Mouse (Mus musculus): Measurements from ENCODE around the gene Bcar3.
"Not testable (repeated sequence)": the region's sequence is repeated elsewhere in the genome, so short reads cannot be mapped to it uniquely, and the experiment has no call there.

Gene Bcar3

DNA sequence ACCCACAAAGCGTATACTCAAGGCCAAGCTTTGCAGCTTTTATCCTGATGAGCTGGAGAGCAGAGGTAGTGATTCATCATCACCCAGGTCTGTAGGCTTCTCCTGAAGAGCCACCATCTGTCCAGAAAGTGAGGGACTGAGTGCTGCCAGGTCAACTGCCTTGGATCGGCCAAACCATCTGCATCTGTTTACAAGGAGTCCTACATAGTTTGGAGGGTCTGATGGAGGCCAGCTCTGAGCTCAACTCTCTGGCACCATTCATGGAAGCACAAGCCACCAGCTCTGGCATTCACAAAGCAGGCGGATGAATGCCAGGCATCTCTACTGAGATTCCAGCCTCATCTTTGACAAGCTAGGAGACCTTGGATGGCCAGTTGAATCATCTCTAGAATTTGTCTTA, 87.7 kb downstream of the Bcar3 start:
- DNase-seq (ENCODE audit: low spot score in 2 of 2) = no peak

DNA sequence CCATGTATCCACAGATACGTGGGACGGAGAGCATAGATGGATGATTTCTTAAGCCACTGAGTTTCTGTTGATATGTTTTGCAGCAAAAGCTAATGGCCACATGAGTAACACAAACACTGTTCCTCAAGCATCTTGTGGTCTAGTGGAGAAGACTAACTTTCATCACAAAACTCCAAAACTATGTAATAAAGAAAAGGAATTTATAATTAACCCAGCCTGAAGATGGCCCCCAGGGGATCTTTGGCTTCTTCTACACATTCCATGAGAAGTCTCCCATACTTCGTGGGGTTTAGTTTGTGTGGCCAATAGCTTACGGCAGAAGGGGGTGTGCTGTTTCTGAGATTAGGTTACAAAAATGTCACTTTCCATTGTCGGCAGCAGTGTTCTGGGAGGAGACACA, 92.5 kb downstream of the Bcar3 start:
- no peak for DNase-seq (ENCODE audit: low spot score in 2 of 2)

DNA sequence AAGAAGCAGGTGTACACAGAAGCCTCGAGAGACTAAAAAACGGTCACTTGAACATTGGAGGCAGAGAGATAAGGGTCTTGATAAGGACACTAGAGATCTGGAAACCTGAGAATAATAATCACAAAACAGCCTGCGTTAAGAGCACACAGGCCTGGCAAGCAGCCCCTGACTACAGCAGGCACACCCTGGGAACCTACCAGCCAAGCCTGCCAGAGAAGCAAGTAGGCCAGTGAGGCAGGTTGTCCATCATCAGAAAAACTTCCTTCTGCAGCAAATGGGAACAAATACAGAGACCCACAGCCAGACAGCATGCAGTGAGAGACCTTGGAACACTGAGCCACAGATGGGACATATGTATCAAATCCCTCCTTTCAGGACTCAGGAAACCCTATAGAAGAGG, 93.8 kb downstream of the Bcar3 start:
- DNase-seq (ENCODE audit: low spot score in 2 of 2) = no peak

DNA sequence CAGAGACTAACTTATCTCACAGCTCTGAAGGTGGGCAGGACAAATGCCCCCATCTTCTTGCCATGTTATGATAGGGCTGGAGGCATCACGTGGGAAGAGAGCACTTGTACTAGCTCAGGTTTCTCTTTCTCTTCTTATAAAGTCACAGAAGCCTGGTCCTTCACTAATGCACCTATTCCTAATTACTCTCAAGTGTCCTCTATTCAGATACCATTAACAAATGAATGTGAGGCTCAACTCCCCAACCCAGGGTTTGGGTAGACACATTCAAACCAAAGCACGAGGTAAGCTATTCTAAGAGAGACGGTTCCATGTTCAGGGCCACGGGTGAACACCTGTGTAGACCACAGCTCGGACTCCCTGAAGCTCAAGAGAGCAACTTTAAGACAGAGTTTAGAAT, 96.0 kb downstream of the Bcar3 start:
- no peak for DNase-seq (ENCODE audit: low spot score in 2 of 2)

DNA sequence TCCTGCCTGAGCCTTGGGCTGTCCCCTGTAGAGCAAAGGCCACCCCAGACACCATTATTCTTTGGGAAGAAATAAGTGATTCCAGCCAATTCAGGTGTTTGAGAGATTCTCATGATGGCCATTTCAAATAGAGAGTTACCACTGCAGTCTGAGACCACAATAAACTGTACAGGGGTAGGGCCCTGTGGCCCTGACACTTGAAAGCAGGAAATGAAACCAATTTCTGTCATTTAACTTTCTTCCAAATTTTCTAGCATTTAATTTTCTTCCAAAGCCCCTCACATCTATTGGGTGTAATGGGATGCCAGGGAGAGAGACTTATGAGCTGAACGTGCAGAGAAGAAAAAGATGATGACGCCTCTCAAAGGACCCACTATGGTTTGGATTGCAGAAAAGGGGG, 97.2 kb downstream of the Bcar3 start:
- no peak for DNase-seq (ENCODE audit: low spot score in 2 of 2)

DNA sequence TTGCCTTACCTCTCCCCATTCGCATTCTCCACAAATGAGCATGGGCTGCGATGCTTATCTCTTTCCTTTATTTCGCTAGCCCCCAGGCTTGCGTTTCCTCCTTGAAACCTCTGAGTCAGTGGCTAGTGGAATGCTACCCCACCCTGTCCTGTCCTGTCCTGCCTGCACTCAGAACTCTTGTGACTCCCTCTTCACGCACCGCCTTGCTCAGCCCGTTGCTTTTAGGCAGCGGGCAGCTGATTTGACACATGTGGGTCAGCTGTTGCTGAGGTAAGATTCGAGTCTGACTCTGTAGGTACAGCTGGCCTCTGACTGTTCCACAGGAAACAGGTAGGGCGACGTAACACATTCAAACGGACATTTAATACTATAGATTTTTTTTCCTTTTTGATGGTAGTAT, 97.9 kb downstream of the Bcar3 start:
- DNase-seq (ENCODE audit: low spot score in 2 of 2) = peak; percentile 11 to 31

DNA sequence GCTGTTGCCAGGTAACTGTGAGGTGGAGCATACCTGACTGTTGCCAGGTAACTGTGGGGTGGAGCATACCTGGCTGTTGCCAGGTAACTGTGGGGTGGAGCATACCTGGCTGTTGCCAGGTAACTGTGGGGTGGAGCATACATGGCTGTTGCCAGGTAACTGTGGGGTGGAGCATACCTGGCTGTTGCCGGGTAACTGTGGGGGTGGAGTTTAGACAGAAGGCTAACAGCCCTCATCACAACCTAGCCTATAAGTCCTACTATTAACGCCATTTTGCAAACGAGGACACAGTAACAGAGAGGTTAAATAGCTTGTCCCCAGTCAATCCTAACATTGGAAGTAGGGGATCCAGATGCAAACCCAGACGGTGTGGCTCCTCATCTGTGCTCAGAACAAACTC, 99.5 kb downstream of the Bcar3 start:
- DNase-seq (ENCODE audit: low spot score in 2 of 2) = not testable (repeated sequence)

DNA sequence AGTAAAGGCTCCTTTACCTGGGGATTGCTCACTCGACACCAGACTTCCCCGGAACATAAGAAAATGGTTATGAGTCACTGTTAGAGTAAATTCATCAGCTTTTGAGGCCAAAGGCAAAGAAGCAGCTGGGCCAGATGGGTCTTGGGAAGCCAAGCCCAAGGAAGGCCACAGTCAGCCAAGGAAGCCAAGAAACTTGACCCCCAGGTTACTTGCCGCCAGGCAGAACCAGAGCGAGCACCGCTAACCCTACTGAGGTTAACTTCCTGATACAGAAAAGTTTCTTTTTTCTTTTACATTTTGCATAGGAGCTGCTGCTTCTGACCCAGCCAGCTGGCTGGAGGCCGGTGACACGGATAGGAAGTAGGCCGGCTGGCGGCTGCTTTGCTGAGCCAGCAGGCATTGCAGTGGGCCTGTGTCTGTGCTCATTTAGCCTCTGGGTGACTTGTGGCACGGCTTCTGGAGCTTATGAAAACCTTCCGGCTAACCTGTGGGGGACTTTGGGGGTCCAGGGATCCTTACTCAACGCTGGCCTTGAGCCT, 100.0 kb downstream of the Bcar3 start:
- DNase-seq (ENCODE audit: low spot score in 2 of 2) = peak; percentile 27 to 30

DNA sequence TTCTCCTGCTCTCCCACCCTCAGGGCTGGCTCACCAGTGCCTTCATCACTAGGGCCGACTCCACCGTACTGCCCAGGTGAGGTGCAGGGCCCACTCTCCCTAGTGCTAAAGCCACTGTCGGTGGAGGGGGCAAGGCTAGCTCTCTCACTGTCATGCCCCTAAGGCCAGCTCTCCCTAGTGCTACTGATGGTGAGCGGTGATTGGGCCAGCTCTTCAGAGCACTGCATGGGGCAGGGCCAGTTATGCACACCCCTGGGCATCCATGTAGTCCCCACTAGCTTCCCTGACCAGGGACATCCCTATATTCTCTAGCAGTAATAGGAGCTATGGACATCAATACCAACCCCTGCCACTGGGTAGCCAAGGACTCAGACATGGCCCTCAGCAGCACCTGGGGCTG, 103.0 kb downstream of the Bcar3 start:
- no peak for DNase-seq (ENCODE audit: low spot score in 2 of 2)

DNA sequence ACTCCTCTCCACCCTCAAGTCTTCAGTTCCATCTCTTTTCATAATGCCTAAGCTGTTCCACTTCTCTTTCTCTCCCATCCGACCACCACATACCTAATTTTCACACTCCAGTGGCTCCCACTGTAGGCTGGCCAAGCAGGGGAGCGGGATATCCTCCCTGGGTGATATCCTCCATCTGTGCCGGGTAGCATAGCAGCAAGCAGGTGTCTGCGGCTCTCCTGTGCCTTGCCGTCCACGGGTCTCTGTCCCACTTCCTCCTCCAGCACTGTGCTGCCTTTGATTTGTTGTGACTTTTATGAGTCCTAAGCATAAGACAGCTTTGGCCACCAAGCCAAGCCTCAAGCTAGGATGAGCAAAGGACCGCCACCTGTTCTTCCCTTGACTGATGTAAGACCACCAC, 103.5 kb downstream of the Bcar3 start:
- DNase-seq (ENCODE audit: low spot score in 2 of 2) = no peak

DNA sequence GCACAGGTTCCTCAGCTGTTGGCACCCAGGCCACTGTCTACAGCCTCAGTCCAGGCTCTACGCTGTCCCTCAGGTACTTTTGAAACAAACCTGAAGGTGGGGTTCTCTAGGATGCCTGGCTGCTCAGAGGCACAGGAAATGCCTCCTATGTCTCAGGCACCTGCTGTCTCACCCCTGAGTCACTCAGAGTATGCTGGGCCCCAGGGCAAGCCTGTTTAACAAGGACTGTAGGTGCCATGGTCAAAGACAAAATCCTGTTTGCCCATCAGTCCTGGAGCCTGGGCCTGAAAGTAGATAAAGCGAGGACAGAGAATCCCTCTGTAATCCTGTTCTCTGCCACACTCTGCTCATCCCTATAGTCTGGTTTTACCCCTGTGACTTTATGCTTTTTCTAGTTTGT, 107.1 kb downstream of the Bcar3 start:
- DNase-seq (ENCODE audit: low spot score in 2 of 2) = peak; percentile 37 to 50

DNA sequence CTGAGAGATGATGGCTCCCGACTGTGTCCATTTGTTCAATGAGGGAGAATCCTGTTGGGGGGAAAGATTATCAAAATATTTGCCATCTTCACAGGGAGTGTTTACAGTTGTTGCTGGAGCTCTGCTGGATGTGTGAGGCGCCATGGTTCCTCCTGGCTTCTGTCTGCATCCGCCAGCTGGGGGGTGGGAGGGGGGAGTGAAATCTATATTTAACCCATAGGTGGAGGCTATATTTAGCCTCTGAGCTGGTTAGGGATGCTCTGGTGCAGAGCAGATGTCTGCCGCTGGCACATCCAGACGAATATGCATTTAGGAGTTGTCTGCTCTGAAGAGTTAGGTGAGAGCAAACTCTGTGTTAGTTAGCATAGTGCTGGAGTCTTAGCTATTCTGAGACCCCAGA, 108.2 kb downstream of the Bcar3 start:
- no peak for DNase-seq (ENCODE audit: low spot score in 2 of 2)

DNA sequence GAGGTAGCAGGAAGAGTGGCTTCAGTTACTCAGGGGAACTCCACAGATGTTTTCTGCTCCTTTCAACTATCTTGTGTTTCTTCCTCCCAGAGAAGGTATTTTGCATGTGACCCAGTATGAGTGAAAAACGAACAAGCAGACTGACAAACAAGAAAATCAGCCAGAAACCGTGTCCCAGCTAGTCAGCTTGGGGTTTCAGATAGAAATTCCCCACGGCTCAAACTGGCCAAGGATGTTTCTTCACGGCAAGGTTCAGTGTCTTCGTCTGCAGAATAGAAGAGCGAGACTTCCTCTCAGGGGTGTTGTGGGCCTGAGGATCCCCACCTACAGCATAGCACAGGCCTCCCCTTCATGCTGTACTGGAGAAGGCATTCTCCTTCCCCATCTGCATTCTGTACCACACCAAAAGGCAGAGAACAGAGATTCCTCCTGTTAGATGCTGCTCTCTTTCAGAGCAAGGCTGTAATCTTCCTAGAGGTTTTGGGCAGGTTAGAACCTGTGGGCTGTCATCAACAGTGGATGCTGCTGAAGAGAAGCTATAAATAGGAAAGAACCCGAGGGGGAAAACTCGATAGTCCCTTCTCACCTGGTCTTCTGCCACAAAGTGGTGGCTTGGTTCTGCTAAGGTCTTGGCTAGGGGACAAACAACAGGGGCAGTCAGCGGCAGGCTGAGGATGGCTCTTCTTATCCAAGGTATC, 110.1 kb downstream of the Bcar3 start:
- no peak for DNase-seq (ENCODE audit: low spot score in 2 of 2)

DNA sequence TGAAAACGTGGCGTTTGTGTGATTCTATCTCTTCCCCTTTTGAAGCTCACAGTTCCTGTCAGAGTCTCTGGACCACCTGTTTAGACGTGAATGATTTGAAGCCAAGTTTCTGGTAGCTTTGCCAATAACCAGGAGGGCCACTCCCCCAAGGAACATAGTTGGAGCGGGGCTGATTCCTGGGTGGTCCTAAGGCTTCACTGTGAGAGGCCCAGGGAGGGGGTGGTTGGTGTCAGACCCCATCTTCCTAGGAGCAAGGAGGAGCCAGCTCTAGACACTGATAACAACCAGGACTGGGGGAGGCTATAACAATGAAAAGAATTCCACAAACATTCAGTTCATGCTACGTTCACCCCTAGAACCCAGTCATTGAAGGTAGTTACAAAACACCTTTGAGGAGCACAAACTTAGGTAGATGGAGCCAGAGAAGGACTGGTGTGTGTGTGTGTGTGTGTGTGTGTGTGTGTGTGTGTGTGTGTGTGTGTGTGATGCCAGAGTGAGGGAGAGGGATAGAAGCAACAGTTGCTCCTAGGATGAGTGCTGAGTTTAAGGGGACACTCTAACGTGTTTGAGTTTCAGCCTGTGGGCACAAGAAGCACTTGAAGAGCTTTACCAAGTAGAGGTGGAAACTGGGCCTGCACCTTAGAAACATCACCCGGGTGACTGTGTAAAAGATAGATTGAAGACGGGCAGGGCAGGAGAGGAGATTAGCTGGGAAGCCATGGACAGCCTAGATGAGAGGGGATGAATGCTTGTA, 111.4 kb downstream of the Bcar3 start:
- DNase-seq (ENCODE audit: low spot score in 2 of 2) = no peak

DNA sequence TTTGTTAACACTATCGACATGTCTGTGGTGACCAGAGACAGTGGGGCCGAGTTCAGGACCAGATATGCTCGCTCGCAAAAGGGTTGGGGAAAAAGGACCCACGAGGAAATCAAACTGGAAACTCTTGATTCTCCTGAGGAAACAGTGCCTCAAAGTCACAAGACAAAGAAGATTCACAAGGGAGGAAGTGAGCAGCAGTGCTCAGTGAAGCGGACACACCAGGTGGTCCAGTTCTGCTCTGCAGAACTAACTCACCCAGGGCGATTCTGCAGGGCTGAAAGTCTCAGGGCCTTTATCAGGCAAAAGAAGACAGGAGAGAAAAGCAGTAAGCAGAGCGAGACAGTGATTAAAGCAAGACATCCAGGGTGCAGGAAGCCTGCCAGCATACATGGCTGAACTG, 112.5 kb downstream of the Bcar3 start:
- DNase-seq (ENCODE audit: low spot score in 2 of 2) = no peak

DNA sequence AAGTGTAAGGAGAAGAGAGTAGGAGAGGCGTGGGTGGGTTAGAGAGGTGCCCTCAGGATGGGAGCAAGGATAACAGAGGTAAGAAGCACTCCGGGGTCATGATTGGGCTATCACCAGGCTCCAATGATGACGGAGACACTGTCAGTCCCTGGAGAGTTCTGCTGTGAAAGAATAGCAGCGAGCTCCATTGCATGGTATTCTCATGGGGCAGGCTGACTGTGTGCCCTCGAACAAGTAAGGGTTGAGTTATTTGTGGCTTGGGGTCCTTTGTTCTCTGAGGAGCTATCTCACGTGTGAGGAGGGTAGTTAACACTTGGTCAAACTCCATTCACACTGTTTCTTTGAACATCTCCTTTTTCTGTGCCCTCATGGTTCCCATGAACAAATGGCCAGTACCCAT, 113.8 kb downstream of the Bcar3 start:
- DNase-seq (ENCODE audit: low spot score in 2 of 2) = no peak

DNA sequence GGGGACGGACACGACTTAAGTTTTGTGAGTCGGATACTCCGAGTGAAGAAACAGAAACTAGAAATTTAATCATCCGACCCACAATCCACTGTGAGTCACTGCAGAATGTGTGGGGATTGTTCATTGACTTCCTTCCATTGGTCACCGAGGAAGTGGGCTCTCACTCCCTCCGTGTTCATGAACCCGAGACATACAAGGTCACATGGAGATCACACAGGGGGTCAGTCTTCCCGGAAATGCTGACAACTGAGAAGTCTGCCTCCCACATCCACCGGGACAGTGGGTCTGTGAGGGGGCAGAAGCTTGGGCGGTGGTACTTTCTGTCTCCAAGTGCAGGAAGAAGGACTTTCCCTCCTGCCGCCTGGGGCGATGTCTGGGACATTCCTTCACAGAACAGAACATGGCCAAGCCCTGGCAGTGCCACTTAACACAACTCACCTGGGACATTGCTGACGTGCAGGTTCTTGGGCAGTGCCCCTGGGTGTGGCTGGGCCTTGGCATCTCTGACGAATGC, 114.9 kb downstream of the Bcar3 start:
- DNase-seq (ENCODE audit: low spot score in 2 of 2) = no peak

DNA sequence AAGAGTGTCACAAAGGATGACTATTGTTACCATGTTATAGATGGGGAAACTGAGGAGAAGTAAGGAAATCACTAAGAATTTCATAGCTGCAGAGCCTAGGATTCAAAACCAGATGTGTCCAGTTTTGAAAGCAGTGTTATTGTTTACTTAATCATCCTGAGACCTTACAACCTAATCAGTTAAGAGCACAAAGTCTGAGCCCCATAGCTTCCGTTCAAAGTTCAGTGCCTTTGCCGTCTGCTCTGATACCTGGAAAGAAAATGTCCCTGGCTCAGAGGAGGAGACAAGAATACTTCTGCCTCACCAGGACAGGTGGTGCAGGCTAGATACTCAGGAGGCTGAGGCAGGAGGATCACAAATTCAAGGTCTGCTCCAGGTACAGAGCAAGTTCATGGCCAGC, 117.7 kb downstream of the Bcar3 start:
- DNase-seq (ENCODE audit: low spot score in 2 of 2) = no peak

DNA sequence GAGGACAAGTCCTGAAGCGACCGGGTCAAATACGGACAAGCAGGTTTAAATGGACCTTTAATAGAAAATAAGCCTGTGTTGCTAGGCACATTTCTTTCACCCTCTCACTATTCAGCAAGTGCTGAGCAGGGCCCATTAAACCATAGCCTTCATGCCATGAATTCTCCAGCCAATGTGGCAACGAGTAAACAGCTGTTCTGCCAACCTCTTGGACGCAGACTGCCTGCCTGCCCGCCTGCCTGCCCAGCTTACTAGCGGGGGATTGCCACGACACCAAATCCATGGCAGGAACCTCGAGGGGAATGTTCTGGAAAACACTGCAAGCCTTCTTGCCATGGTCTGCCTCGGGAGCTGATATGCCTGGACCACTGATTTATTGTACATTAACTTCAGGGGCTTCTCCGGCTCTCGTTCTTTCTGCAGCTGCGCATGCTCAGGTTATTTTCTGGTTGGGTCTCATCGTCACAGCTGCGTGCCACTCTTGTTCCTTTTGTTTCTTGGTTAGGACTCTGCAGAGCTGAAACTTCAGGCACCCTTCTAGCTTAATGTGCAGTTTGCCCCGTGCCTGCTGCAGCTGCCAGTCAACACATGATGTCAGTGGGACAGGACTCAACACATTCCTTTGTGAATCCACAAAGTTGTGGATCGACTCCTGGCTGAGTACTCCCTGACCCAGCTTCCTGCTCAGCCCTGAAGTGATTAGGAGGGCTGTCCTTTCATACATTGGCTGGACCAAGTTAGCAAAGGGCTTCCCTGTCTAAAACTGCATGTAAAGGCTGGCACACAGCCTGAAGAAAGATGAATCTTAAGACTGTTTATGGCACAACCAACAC, 120.0 kb downstream of the Bcar3 start:
- peak in 1 of 2 experiments; percentile 43 for DNase-seq (ENCODE audit: low spot score in 2 of 2)

DNA sequence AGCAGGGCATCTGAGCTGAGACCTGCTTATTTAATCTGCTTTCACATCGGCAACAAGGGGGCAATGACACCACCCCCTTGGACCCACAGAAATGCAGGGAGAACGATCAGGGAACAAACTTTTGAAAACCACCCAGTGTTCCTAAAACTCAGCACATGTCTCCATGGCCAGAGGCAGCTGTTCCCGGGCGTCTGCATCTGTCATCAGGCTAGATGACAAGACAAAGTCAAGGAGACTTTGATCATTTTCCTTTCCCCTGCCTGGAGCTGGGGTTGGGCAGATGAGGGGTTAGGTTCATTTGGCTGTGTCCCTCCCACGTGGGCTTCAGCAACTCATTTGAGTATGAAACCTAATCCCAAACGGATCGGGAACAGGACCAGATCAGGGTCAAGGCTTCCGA, 120.9 kb downstream of the Bcar3 start:
- no peak for DNase-seq (ENCODE audit: low spot score in 2 of 2)

DNA sequence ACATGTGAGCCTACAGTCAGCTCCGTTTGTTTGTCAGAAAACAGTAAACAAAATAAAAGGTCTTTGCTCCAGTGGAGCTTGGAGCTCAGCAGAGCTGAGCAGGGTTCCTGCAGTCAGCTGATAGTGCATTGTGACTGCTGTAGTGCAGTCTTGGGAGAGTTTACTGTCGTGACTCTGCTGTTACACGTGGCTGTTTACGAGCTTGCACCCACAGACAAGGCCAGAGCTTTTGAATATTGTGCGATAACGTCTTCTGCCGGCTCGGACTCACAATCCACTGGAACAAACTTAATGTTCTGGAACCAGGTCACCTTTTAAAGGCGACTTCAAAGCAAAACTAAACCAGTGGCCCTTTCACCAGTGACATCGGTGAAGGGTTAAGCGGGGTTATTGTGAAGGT, 123.5 kb downstream of the Bcar3 start:
- no peak for DNase-seq (ENCODE audit: low spot score in 2 of 2)
